In genomic region chr14:93523430-93523829, GRCm38 (mm10) we compare ENCODE assay signal across 21 mouse cellular contexts.
"Had no signal": no experiment of that assay in that cellular context is flagged by ENCODE, and none has a peak within 500 bp of the region (broad histone marks: within the 10 kb centered on the region; RNA-seq: fewer than 3 reads in every experiment).

No protein-coding gene starts in this region.

- H3K4me1 ChIP-seq: forebrain, embryonic 15.5 days; hindbrain, embryonic 15.5 days; limb, embryonic 13.5 days; limb, embryonic 15.5 days; liver, embryonic 12.5 days had no signal

- H3K4me3 ChIP-seq: forebrain, embryonic 15.5 days; heart, embryonic 12.5 days; hindbrain, embryonic 13.5 days; hindbrain, embryonic 15.5 days; limb, embryonic 13.5 days; limb, embryonic 15.5 days; liver, embryonic 12.5 days had no signal

- H3K9ac ChIP-seq: forebrain, embryonic 15.5 days; forebrain, postnatal 0 days; heart, embryonic 12.5 days; hindbrain, embryonic 13.5 days; hindbrain, embryonic 15.5 days; limb, embryonic 13.5 days; limb, embryonic 15.5 days; liver, embryonic 12.5 days; liver, embryonic 14.5 days had no signal

- DNase-seq: forebrain, postnatal 0 days; gastrocnemius, postnatal 14 days; gastrocnemius, postnatal 36 days; heart, adult 18-20 months; heart, postnatal 10 days; kidney, adult 11 months; kidney, adult 8-10 months; kidney, postnatal 14 days; layer of hippocampus, adult 9-11 months; layer of hippocampus, postnatal 36 days; left cerebral cortex, postnatal 4 days had no signal

- ATAC-seq: forebrain, embryonic 15.5 days; forebrain, postnatal 0 days; hindbrain, postnatal 0 days; liver, embryonic 12.5 days had no signal

- H3K4me2 ChIP-seq: forebrain, embryonic 15.5 days; hindbrain, embryonic 13.5 days; hindbrain, embryonic 15.5 days; limb, embryonic 13.5 days; limb, embryonic 15.5 days; liver, embryonic 12.5 days had no signal

- H3K27me3 ChIP-seq: forebrain, embryonic 15.5 days; heart, embryonic 12.5 days; hindbrain, embryonic 13.5 days; hindbrain, embryonic 15.5 days; limb, embryonic 13.5 days; limb, embryonic 15.5 days; liver, embryonic 12.5 days had no signal

- H3K27ac ChIP-seq: forebrain, embryonic 15.5 days; hindbrain, embryonic 13.5 days; hindbrain, embryonic 15.5 days; hindbrain, postnatal 0 days; limb, embryonic 13.5 days; limb, embryonic 15.5 days; liver, embryonic 12.5 days; liver, embryonic 14.5 days had no signal

- H3K9me3 ChIP-seq: forebrain, embryonic 15.5 days; heart, embryonic 10.5 days; heart, embryonic 12.5 days; hindbrain, embryonic 13.5 days; hindbrain, embryonic 15.5 days; limb, embryonic 13.5 days; limb, embryonic 15.5 days; liver, embryonic 12.5 days had no signal

- H3K36me3 ChIP-seq: forebrain, embryonic 15.5 days; heart, embryonic 10.5 days; heart, embryonic 12.5 days; hindbrain, embryonic 13.5 days; hindbrain, embryonic 15.5 days; limb, embryonic 13.5 days; limb, embryonic 15.5 days; liver, embryonic 12.5 days had no signal
